Mouse (Mus musculus): ENCODE measurements at regions not wholly inside any gene's neighbourhood (a gene's known extent, or its start where the extent isn't known, plus 50 kb on each side); places are given as distances from the start of the nearest gene placed in this dataset.

DNA sequence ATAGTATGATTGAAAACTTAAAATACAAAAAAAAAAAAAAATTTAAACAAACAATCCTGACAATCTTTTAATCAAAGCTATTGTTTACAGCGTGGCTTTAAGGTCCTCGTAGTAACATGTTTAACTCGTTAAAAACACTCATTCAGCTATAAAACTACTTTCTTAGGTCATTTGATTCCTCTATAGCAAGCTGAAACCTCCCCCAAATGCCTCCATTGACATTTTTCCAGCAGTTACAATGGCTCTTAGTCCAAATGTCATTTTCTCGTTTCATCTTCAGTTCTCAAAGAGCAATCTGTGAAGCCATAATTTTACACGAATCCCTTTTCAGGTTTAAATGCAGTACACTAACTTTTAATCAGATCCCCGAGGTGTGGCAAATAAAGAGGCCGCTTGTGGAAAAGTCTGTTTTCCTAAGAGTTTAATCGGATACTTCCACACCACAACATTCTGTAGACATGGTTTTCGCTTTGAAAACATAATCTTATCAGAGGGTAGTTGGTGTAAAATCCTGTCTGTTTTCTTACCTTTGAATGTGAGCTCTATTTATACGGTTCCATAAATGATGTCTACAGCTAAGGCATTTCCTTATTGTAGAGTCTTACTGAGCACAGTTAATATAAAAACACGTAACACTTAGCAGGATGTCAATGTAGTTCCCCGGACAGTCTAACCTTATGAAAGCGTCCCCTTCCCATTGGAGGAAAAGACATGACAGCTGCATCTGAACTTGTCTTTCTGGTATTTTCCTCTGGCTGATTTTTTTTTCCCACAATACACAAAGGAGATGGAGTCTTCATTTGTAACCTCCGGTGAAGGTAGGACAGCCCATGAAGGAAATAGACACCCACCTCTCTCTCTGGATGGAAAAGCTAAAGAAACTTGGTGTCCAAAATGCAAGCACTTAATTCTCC is 69.6 kb upstream of the BC052040 start:
- 57% methylated on average over 14 of the region's 14 CpGs for WGBS
- H3K4me3 ChIP-seq (ENCODE audit: low read depth, low read length): no peak overlapping the region
- no peak for DNase-seq (ENCODE audit: low spot score)
- no peak for ATAC-seq (ENCODE audit: insufficient read depth, low read depth)
- H3K27ac ChIP-seq (ENCODE audit: low read depth): no peak overlapping the region
- H3K36me3 ChIP-seq (replicated peaks; ENCODE audit: control insufficient read depth, insufficient read depth, low read length): no peaks in the 10 kb centered on the region
- H3K9ac ChIP-seq (replicated peaks; ENCODE audit: low read depth, low read length): no peak overlapping the region
- H3K4me1 ChIP-seq (ENCODE audit: control insufficient read depth, insufficient read depth): no peaks in the 10 kb centered on the region
- peak overlapping the region; percentile 21; the same call in 1 of the 2 replicates for H3K4me2 ChIP-seq (ENCODE audit: low read depth, low read length)
- TF ChIP-seq EP300 (IDR thresholded peaks at IDR 0.05; ENCODE audit: low read depth): no peak
- TF ChIP-seq CTCF (IDR thresholded peaks at IDR 0.05; ENCODE audit: low read depth): no peak
- H3K27me3 ChIP-seq (ENCODE audit: control insufficient read depth, insufficient read depth, low read length): no peaks in the 10 kb centered on the region
- H3K9me3 ChIP-seq (replicated peaks; ENCODE audit: control insufficient read depth, low read length): no peaks in the 10 kb centered on the region

DNA sequence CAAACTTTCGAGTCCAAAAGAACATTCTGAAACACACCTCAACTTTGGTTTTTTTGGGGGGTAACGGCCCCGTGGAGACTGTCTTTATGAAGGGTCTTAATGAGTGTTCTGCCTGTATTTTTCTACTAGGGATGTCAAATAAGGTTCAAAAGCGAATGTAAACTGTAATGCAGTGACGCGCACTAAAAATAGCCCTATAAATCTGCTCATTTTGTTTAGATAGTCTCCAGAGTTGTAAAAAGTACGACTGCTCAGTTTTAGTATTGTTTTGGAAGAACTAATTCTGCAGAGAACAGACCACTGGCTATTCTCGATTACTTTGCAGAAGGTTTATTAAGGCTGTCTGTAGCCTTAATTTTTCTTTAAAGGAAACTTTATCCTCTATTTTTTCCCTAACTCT is 68.6 kb upstream of the BC052040 start:
- no peak for TF ChIP-seq EP300 (IDR thresholded peaks at IDR 0.05; ENCODE audit: low read depth)
- TF ChIP-seq CTCF (IDR thresholded peaks at IDR 0.05; ENCODE audit: low read depth): no peak
- DNase-seq (ENCODE audit: low spot score) (no peak), ATAC-seq (ENCODE audit: insufficient read depth, low read depth) (no peak)
- Histone ChIP-seq H3K27ac (ENCODE audit: low read depth) (no peak overlapping the region), H3K9me3 (replicated peaks; ENCODE audit: control insufficient read depth, low read length) (no peaks in the 10 kb centered on the region), H3K4me2 (ENCODE audit: low read depth, low read length) (no peak overlapping the region), H3K27me3 (ENCODE audit: control insufficient read depth, insufficient read depth, low read length) (no peaks in the 10 kb centered on the region), H3K4me1 (ENCODE audit: control insufficient read depth, insufficient read depth) (no peaks in the 10 kb centered on the region), H3K4me3 (ENCODE audit: low read depth, low read length) (no peak overlapping the region), H3K36me3 (replicated peaks; ENCODE audit: control insufficient read depth, insufficient read depth, low read length) (no peaks in the 10 kb centered on the region), H3K9ac (replicated peaks; ENCODE audit: low read depth, low read length) (no peak overlapping the region)
- WGBS: 67% methylated on average over 8 of the region's 8 CpGs

DNA sequence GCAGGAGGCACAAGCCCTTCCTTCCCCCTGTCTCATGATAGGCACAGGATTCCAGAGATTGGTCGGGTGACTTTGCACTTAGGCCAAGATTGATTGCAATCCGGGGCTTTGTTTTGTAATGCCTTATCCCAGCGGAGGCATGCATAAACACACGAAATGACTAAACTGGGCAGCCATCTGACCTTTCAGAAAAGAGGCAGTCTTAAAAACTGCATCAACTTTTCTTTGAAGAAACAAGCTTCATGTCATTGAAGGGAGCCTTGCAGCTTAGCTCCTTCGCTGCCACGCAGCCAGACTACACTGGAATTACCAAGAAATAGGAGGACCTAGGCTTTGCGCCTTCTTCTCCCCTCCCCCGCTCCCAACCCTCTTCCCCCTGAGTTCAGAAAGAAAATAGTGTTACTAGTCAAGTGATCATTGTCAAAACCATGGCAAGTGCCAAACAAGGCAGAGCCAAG is 67.7 kb upstream of the BC052040 start:
- TF ChIP-seq CTCF (IDR thresholded peaks at IDR 0.05; ENCODE audit: low read depth) (no peak), EP300 (IDR thresholded peaks at IDR 0.05; ENCODE audit: low read depth) (no peak)
- WGBS: 34% methylated on average over 8 of the region's 8 CpGs
- Histone ChIP-seq H3K4me3 (ENCODE audit: low read depth, low read length) (no peak overlapping the region), H3K9me3 (replicated peaks; ENCODE audit: control insufficient read depth, low read length) (no peaks in the 10 kb centered on the region), H3K27ac (ENCODE audit: low read depth) (no peak overlapping the region), H3K4me2 (ENCODE audit: low read depth, low read length) (no peak overlapping the region), H3K36me3 (replicated peaks; ENCODE audit: control insufficient read depth, insufficient read depth, low read length) (no peaks in the 10 kb centered on the region), H3K9ac (replicated peaks; ENCODE audit: low read depth, low read length) (no peak overlapping the region), H3K4me1 (ENCODE audit: control insufficient read depth, insufficient read depth) (no peaks in the 10 kb centered on the region), H3K27me3 (ENCODE audit: control insufficient read depth, insufficient read depth, low read length) (no peaks in the 10 kb centered on the region)
- ATAC-seq (ENCODE audit: insufficient read depth, low read depth) (no peak), DNase-seq (ENCODE audit: low spot score) (no peak)

GRCm38 (mm10) chr2:115514831-115515428 is 66.6 kb upstream of the BC052040 start:
- H3K4me3 ChIP-seq (ENCODE audit: low read depth, low read length): no peak overlapping the region
- no peaks in the 10 kb centered on the region for H3K27me3 ChIP-seq (ENCODE audit: control insufficient read depth, insufficient read depth, low read length)
- no peaks in the 10 kb centered on the region for H3K36me3 ChIP-seq (replicated peaks; ENCODE audit: control insufficient read depth, insufficient read depth, low read length)
- TF ChIP-seq EP300 (IDR thresholded peaks at IDR 0.05; ENCODE audit: low read depth) (no peak), CTCF (IDR thresholded peaks at IDR 0.05; ENCODE audit: low read depth) (peak; percentile 76)
- WGBS: 18% methylated on average over 9 of the region's 9 CpGs
- no peak; the same call in 1 of the 2 replicates for ATAC-seq (ENCODE audit: insufficient read depth, low read depth)
- no peaks in the 10 kb centered on the region for H3K9me3 ChIP-seq (replicated peaks; ENCODE audit: control insufficient read depth, low read length)
- H3K27ac ChIP-seq (ENCODE audit: low read depth): no peak overlapping the region
- no peak overlapping the region for H3K9ac ChIP-seq (replicated peaks; ENCODE audit: low read depth, low read length)
- H3K4me2 ChIP-seq (ENCODE audit: low read depth, low read length): no peak overlapping the region
- peak; percentile 61 for DNase-seq (ENCODE audit: low spot score)
- H3K4me1 ChIP-seq (ENCODE audit: control insufficient read depth, insufficient read depth): no peaks in the 10 kb centered on the region

DNA sequence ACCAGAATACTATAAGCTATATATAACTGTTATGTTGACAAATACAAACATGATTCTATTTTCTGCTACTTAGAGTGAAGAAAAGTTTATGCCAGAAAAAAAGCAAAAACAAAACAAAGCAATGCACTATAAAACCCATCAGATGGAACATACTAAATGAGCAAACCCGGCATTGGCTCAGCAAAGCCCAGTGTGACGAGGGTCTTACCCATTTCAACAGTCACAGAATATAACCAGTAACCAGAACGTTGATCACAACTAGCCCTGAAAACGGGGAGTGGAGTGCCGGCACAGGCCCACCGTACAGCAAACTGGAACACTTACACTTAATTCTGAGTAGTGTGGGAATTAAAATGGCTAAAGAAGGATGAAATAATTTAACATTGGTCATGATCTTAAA is 66.0 kb upstream of the BC052040 start:
- H3K9ac ChIP-seq (replicated peaks; ENCODE audit: low read depth, low read length): no peak overlapping the region
- H3K27ac ChIP-seq (ENCODE audit: low read depth): no peak overlapping the region
- no peak overlapping the region for H3K4me3 ChIP-seq (ENCODE audit: low read depth, low read length)
- ATAC-seq (ENCODE audit: insufficient read depth, low read depth) (no peak), DNase-seq (ENCODE audit: low spot score) (no peak)
- H3K36me3 ChIP-seq (replicated peaks; ENCODE audit: control insufficient read depth, insufficient read depth, low read length): no peaks in the 10 kb centered on the region
- no peak overlapping the region for H3K4me2 ChIP-seq (ENCODE audit: low read depth, low read length)
- WGBS: 69% methylated on average over 6 of the region's 6 CpGs
- no peaks in the 10 kb centered on the region for H3K27me3 ChIP-seq (ENCODE audit: control insufficient read depth, insufficient read depth, low read length)
- TF ChIP-seq EP300 (IDR thresholded peaks at IDR 0.05; ENCODE audit: low read depth) (no peak), CTCF (IDR thresholded peaks at IDR 0.05; ENCODE audit: low read depth) (no peak)
- H3K4me1 ChIP-seq (ENCODE audit: control insufficient read depth, insufficient read depth): no peaks in the 10 kb centered on the region
- H3K9me3 ChIP-seq (replicated peaks; ENCODE audit: control insufficient read depth, low read length): no peaks in the 10 kb centered on the region

Data from heart, postnatal 0 days (tissue).